Mouse (Mus musculus) megakaryocyte, embryonic 14.5 days (primary cell): ENCODE data around the gene Fbxo21. TPM values are rescaled to one million over a fixed set of nuclear protein-coding genes. Genes with fewer than 3 reads are reported as not detected.

Source experiments
- H3K27me3 ChIP-seq: replicated peaks from 2 replicates; pipeline ENCODE3; 2012; ENCODE audit warnings: inconsistent platforms
- H3K36me3 ChIP-seq: replicated peaks from 2 replicates; pipeline ENCODE3; 2012; ENCODE audit warnings: low read length, inconsistent platforms, mixed read lengths
- H3K4me1 ChIP-seq: 2 replicates; pipeline ENCODE4 v1.6.1; 2012; ENCODE audit warnings: inconsistent platforms
- H3K4me3 ChIP-seq: replicated peaks from 2 replicates; pipeline ENCODE3; 2012; ENCODE audit warnings: moderate library complexity, mild to moderate bottlenecking, inconsistent platforms
- H3K9me3 ChIP-seq: 2 replicates; pipeline ENCODE4 v1.6.1; 2012; ENCODE audit warnings: inconsistent platforms
- FLI1 ChIP-seq: IDR thresholded peaks from 2 replicates; pipeline ENCODE4 v1.6.1; 2012; ENCODE audit warnings: low read length, inconsistent platforms, mixed read lengths
- GATA1 ChIP-seq: IDR thresholded peaks from 3 replicates; pipeline ENCODE4 v1.6.1; 2012; ENCODE audit warnings: mixed read lengths, low read length, inconsistent platforms, borderline replicate concordance
- polyA plus RNA-seq: library from polyadenylated mRNA; stranded (reverse); fragments of >175 nt; gene quantifications from 2 replicates; pipeline ENCODE4 v1.2.3, GENCODE M21; 2012; ENCODE audit warnings: low replicate concordance; ENCODE audit not compliant: insufficient read depth

The Fbxo21 gene
- polyA plus RNA-seq, 1 experiment: 3.6 TPM

DNA sequence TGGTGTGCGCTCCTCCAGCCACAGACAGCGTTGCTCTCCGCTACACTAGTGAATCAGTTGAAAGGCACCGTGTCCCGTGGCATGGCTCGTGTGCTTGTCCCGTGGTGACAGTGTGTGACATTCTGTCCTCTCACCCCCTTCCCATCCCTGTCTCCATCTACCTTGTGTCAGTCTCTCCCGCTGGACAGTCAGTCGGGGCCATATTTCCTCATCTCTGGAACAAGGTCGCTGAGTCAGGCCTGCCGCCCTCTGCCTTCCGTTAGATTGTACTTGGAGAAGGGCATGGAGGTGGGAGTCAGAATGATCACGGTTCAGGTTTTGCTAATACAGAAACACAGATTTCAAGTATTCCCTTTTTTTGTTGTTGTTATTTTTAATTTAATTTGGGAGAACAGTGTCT, 31.8 kb downstream of the Fbxo21 start:
- peak overlapping the region; percentile 64 for H3K4me3 ChIP-seq
- peaks cover 54% of the 10 kb centered on the region for H3K36me3 ChIP-seq
- TF ChIP-seq FLI1 (no peak), GATA1 (no peak)

DNA sequence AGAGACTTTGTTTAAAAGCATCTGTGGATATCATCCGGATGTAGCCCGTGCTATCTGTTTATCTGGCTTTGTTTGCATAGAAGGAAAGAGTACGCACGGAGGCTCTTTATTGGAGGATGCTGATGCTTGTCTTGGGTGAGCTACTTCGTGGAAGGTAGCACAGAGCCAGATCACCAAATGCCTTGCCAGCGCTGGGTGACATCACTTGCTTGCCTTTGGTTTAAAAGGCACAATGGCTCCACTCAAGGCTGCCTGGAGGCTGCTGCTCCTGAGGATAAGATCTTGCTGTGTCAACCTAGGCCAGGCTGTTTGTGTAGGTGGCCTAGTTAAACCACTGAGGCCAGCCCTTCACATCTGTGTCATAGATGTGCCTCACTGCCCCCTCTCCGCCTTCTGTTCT, 34.3 kb downstream of the Fbxo21 start:
- H3K4me1 ChIP-seq: peaks cover 34% of the 10 kb centered on the region
- no peak for TF ChIP-seq GATA1
- no peak for TF ChIP-seq FLI1
- no peaks in the 10 kb centered on the region for H3K9me3 ChIP-seq
- no peak overlapping the region for H3K4me3 ChIP-seq
- H3K36me3 ChIP-seq: peaks cover 42% of the 10 kb centered on the region
- peaks cover 27% of the 10 kb centered on the region for H3K27me3 ChIP-seq

More for the DNA sequence above, 31.8 kb downstream of the Fbxo21 start:
- H3K4me1 ChIP-seq: peaks cover 41% of the 10 kb centered on the region
- H3K27me3 ChIP-seq: peaks cover 10% of the 10 kb centered on the region
- no peaks in the 10 kb centered on the region for H3K9me3 ChIP-seq

DNA sequence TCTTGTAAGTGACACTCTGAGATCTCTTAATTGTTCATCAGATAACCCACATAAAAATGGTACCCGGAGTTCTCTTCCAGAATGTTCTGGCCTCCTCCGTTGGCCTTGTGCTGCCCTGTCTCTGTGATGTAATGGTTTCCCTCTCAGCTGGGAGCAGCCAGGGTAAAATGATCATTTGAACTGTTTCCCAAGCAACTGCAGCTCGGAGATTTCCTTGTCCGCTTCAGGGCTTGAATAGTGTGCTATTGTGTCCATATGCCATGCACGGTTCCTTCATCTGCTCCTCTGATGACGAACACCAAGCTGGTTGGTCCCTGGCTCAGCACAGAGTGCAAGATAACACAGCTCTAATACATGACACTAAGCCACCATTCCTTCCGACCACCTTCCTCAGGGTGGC, 35.3 kb downstream of the Fbxo21 start:
- Histone ChIP-seq H3K4me3 (no peak overlapping the region), H3K9me3 (no peaks in the 10 kb centered on the region), H3K27me3 (peaks cover 27% of the 10 kb centered on the region), H3K36me3 (peaks cover 33% of the 10 kb centered on the region), H3K4me1 (peaks cover 27% of the 10 kb centered on the region)
- TF ChIP-seq GATA1 (no peak), FLI1 (no peak)

DNA sequence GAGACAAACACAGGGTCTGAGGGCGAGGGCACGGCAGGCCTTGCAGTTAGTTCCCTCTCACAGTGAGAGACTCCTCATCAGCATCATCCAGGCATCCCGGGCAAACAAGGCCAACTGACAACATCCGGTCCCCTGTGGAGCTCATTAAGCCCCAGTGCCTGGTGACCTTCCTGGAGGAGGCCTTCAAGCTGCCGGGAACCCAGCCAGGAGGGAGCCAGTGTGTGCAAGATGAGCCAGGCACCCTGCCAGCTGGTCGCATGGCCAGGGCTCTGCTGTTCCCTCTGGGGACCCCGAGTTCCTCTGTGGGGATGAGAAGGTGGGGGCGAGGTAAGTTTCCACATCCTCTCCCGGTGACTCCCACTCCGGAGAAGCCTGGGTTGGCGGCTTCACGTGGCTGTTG, 38.5 kb downstream of the Fbxo21 start:
- Histone ChIP-seq H3K36me3 (peaks cover 6% of the 10 kb centered on the region), H3K9me3 (no peaks in the 10 kb centered on the region), H3K4me1 (peaks cover 51% of the 10 kb centered on the region), H3K4me3 (no peak overlapping the region), H3K27me3 (peaks cover 53% of the 10 kb centered on the region)
- TF ChIP-seq GATA1 (no peak), FLI1 (no peak)

DNA sequence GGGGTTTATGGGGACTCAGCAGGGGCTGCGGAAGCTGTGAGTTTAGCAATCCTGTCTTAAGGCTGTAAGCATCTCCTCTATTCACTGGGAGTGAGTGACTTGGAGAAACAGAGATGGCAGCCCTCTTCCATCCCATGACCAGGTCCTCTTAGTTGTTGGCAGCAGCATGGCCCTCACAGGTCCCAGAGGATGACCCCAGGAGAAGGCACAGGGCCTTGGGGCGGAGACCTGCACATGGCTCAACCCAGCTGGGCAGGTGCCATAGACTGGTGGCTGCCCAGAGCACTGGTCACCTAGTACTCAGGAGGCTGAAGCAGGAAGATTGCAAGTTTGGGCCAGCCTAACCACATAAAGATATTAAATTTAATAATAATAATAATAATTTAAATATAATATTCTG, 39.1 kb downstream of the Fbxo21 start:
- TF ChIP-seq GATA1 (no peak), FLI1 (no peak)

DNA sequence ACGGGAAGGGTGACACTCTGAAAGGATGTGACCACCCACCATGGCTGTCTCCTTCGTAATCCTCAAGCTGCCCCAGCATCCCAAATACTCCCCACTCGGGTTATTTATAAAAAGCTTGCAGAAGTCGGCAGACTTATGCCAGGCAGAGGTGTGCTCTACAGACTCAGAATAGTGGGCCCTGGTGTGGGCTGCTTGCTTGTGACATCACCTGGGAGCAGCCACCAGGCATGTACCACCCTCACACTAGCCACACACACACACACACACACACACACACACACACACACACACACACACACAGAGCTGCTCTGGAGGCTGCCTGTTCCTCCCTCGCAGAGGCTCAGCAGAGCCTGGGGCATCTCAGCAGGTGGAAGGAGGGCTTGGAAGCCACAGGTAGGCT, 41.0 kb downstream of the Fbxo21 start:
- H3K4me1 ChIP-seq: peaks cover 55% of the 10 kb centered on the region
- H3K27me3 ChIP-seq: peaks cover 59% of the 10 kb centered on the region
- TF ChIP-seq FLI1: no peak
- no peak for TF ChIP-seq GATA1
- H3K9me3 ChIP-seq: no peaks in the 10 kb centered on the region
- H3K4me3 ChIP-seq: no peak overlapping the region
- H3K36me3 ChIP-seq: no peaks in the 10 kb centered on the region

More for the DNA sequence above, 39.1 kb downstream of the Fbxo21 start:
- Histone ChIP-seq H3K4me1 (peaks cover 58% of the 10 kb centered on the region), H3K9me3 (no peaks in the 10 kb centered on the region), H3K36me3 (no peaks in the 10 kb centered on the region), H3K4me3 (no peak overlapping the region), H3K27me3 (peaks cover 58% of the 10 kb centered on the region)

DNA sequence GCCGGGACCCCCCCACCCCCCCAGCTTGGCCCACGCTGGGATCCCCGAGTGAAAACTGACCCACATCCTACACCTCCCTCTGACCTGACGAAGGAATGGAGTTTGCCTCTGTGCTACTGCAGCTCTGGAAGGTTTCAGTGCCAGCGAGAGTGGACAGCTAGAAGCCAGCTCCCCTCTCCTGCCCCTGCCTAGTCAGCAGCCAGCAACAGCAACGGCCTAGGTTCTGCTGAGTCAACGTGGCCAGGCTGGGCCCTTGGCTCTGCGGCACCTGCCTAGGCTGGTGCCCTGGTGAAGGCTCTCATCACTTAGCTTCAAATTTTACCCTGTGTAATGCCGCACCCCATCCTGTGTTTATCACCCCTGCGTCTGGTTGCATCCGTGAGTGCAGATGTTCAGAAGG, 43.4 kb downstream of the Fbxo21 start:
- H3K4me3 ChIP-seq: peak overlapping the region; percentile 69
- peaks cover 55% of the 10 kb centered on the region for H3K4me1 ChIP-seq
- H3K9me3 ChIP-seq: no peaks in the 10 kb centered on the region
- TF ChIP-seq FLI1 (no peak), GATA1 (no peak)
- H3K27me3 ChIP-seq: peaks cover 53% of the 10 kb centered on the region
- no peaks in the 10 kb centered on the region for H3K36me3 ChIP-seq

DNA sequence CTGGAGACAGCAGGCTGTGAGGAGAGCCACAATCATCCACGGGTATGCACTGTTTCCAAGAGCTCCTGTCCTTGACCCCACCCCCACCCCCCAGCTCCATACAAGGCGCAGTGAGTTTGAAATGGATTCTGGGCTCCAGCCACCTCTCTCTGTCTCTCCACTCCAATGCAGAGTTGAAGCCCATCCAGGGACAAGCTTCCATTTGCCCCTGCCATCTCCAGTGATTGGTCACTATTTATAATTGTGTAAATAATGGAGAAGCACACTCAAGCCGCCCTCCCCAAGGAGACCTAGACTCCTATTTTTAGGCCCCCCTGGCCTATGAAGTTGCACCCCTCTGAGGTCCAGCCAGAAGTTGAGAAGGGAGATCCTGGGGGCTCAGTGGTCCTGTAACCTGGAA, 46.5 kb downstream of the Fbxo21 start:
- Histone ChIP-seq H3K4me1 (peaks cover 66% of the 10 kb centered on the region), H3K9me3 (no peaks in the 10 kb centered on the region)
- TF ChIP-seq GATA1: no peak
- no peak for TF ChIP-seq FLI1

DNA sequence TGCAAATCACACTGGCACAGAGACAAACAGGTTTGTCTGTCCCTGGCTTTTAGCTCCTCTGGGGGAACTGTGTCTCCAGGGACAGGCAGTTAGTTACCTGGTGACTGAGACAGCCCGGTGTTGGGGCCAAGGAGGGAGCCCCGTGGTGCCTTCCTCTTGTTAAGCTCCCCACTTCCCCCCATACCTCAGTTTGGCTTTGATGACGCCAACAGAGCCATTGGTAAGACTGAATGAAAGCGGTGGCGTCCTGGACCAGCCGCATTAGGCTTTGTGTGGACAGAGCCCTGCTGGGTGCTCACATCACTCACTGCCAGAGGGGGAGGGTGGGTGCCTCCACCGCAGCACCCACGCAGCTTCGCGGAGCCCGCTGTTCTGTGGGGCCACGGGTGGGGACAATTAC, 49.4 kb downstream of the Fbxo21 start:
- no peaks in the 10 kb centered on the region for H3K9me3 ChIP-seq
- H3K4me3 ChIP-seq: peak overlapping the region; percentile 100
- H3K4me1 ChIP-seq: peaks cover 64% of the 10 kb centered on the region
- peaks cover 10% of the 10 kb centered on the region for H3K36me3 ChIP-seq
- TF ChIP-seq FLI1 (no peak), GATA1 (no peak)
- peaks cover 34% of the 10 kb centered on the region for H3K27me3 ChIP-seq

More for the DNA sequence above, 46.5 kb downstream of the Fbxo21 start:
- Histone ChIP-seq H3K4me3 (no peak overlapping the region), H3K36me3 (no peaks in the 10 kb centered on the region), H3K27me3 (peaks cover 58% of the 10 kb centered on the region)

DNA sequence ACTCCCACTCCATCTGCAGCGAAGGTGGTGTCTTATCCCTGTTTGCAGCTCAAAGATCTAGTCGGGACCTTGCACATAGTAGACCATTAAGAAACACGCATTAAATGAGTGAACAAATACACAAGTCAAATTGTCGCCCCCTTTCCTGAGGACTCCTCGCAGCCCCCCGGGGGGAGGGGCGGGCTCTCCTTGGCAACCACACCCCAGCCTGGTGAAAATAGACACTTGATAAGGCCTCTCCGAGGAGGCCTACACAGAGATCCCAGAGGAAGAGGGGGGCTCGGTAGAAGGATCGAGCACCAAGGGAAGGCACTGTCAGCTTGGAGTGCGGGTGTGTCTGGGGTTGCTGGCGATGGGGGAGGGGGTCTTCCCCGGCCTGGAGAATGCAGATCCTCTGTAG, 49.8 kb downstream of the Fbxo21 start:
- peaks cover 67% of the 10 kb centered on the region for H3K4me1 ChIP-seq

DNA sequence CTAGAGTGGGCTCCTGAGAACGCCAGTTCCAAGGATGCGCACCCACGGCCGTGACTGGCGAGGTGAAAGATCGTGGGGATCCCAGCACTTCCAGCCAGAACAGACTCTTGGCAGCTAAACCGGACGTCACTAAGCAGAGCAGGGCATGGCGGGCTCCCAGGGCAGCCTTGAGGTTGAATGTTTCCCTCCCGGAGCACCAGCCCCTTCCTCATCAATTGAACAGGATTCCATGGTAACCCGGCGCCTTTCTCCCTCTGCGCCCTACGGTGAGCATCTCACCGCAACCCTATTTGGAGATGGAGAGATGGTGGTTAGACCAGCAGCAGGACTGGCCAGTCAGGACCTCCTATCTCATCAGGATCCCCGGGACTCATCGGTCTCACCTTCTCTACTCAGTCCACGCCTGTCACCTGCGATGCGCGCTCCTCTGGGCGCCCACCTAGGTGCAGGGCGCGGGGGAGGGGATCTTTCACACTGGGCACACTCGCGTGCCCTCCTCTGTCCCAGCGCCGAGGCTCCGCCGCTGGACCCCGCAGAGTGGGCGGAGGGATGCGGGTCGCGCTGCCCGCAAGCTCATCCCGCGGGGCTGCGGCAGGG, 50.7 kb downstream of the Fbxo21 start:
- H3K4me3 ChIP-seq: peak overlapping the region; percentile 100
- no peaks in the 10 kb centered on the region for H3K9me3 ChIP-seq
- H3K4me1 ChIP-seq: peaks cover 76% of the 10 kb centered on the region
- peaks cover 20% of the 10 kb centered on the region for H3K36me3 ChIP-seq
- TF ChIP-seq FLI1: no peak; the same call in 1 of the 2 replicates
- no peak for TF ChIP-seq GATA1
- peaks cover 29% of the 10 kb centered on the region for H3K27me3 ChIP-seq

More for the DNA sequence above, 49.8 kb downstream of the Fbxo21 start:
- Histone ChIP-seq H3K4me3 (peak overlapping the region; percentile 100), H3K36me3 (peaks cover 13% of the 10 kb centered on the region), H3K27me3 (peaks cover 32% of the 10 kb centered on the region), H3K9me3 (no peaks in the 10 kb centered on the region)
- TF ChIP-seq FLI1 (no peak), GATA1 (no peak)
